Mouse (Mus musculus): Measurements from ENCODE around the gene Scarb2. TPM values are rescaled to one million over a fixed set of nuclear protein-coding genes. Genes with fewer than 3 reads are reported as not detected.
A peak's percentile ranks its signal among the peaks of the same experiment; 100 is the strongest.

Scarb2 gene
- total RNA-seq, 2 experiments from 2014 or later: 20.9 to 41.2 TPM

DNA sequence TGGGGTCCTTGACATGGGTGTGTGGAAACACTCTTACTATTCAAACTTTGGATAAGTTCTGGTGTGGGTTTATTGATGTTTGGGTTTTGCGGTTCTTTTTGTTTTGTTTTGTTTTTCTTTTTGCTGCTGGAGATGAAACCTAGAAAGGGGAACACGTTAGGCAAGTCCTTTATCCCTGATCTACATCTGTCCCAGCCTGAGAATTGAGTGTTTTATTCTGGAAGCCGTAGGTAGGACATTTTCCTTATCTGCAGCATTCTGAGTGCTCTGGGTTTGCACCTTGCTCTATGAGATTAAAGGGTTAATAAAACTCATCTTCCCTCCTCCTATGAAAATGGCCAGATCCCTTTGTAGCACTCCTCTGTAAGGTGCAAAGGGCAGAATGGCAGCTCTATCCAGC is 110.9 kb downstream of the Scarb2 start:
- no peak for ATAC-seq (replicated peaks; ENCODE audit: poor library complexity, severe bottlenecking)

DNA sequence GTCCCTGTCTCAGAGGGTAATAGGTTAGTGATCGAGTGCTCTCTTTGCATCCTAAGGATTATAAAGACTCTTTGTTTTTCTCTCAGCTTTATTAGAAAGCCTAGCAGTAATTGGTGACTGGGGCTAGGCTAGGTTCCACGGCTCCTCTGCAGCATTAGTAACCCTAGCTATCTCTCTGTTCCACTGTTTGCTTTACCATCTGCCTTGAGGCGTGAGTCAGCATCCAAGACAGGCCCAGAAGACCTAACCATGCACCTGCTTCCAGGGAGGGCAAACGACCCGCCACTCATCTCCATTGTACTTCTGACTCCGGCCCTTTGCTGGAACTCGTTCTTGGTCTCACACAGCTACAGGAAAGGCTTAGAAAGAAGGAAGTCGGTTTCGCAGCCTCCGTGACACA is 112.8 kb downstream of the Scarb2 start:
- peak; percentile 52 for ATAC-seq (replicated peaks; ENCODE audit: poor library complexity, severe bottlenecking)

DNA sequence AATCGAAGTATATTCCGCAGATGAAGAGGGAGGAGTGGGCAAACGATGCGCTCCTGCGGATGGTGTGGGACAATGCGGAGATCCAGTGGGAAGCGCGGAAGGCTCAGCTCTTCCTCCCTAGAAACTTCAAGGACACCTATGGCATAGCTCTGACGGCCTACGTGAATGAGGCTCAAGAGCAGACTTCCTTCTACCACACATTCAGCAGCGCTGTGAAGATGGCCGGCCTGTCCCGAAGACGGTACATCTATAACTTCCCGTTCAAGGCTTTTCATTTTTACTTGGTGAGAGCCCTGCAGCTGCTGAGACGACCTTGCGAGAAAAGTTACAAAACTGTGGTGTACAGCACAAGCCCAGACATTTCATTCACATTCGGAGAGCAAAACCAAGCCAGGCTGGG is 114.1 kb downstream of the Scarb2 start:
- peak; percentile 42 for ATAC-seq (replicated peaks; ENCODE audit: poor library complexity, severe bottlenecking)

Other genes starting within 250 kb of the Scarb2 start
- 5.8 and 17.9 TPM in 2 replicates for gene Naaa, start 228.7 kb downstream of the Scarb2 start, total RNA-seq (2014; fragmentation: Nextera tagmentation)
- gene Naaa, start 228.7 kb downstream of the Scarb2 start, total RNA-seq (2017): 7.2 and 11.9 TPM in 2 replicates
- 41.2 and 46.9 TPM in 2 replicates for gene Sdad1, start 196.4 kb downstream of the Scarb2 start, total RNA-seq (2014; fragmentation: Nextera tagmentation)
- gene Sdad1, start 196.4 kb downstream of the Scarb2 start, total RNA-seq (2017): 67.5 and 84.2 TPM in 2 replicates
- gene Cxcl9, start 178.8 kb downstream of the Scarb2 start, total RNA-seq (2014; fragmentation: Nextera tagmentation): not detected in 2 replicates
- gene Cxcl9, start 178.8 kb downstream of the Scarb2 start, total RNA-seq (2017): 0.22 and 0.52 TPM in 2 replicates
- gene Art3, start 175.0 kb downstream of the Scarb2 start, total RNA-seq (2014; fragmentation: Nextera tagmentation): 1.1 TPM in 1 of 2 replicates, not detected in the other
- gene Art3, start 175.0 kb downstream of the Scarb2 start, total RNA-seq (2017): 4.8 TPM in 1 of 2 replicates, not detected in the other
- gene Cxcl10, start 157.9 kb downstream of the Scarb2 start, total RNA-seq (2014; fragmentation: Nextera tagmentation): not detected in 2 replicates
- gene Cxcl10, start 157.9 kb downstream of the Scarb2 start, total RNA-seq (2017): 4.6 and 18.8 TPM in 2 replicates
- gene Nup54, start 71.6 kb downstream of the Scarb2 start, total RNA-seq (2014; fragmentation: Nextera tagmentation): 45.1 and 73.9 TPM in 2 replicates
- 82.6 and 103 TPM in 2 replicates for gene Nup54, start 71.6 kb downstream of the Scarb2 start, total RNA-seq (2017)
- gene Fam47e, start 48.2 kb upstream of the Scarb2 start, total RNA-seq (2014; fragmentation: Nextera tagmentation): not detected in 2 replicates
- gene Fam47e, start 48.2 kb upstream of the Scarb2 start, total RNA-seq (2017): not detected in 2 replicates
- gene Stbd1, start 96.2 kb upstream of the Scarb2 start, total RNA-seq (2014; fragmentation: Nextera tagmentation): 0.88 and 2.6 TPM in 2 replicates
- gene Stbd1, start 96.2 kb upstream of the Scarb2 start, total RNA-seq (2017): 0.78 TPM in 1 of 2 replicates, not detected in the other
- 0.58 and 3.1 TPM in 2 replicates for gene Ccdc158, start 168.4 kb upstream of the Scarb2 start, total RNA-seq (2014; fragmentation: Nextera tagmentation)
- 4.2 and 5.3 TPM in 2 replicates for gene Ccdc158, start 168.4 kb upstream of the Scarb2 start, total RNA-seq (2017)
- gene Shroom3, start 176.6 kb upstream of the Scarb2 start, total RNA-seq (2014; fragmentation: Nextera tagmentation): not detected in 2 replicates
- 0.09 TPM in 1 of 2 replicates, not detected in the other for gene Shroom3, start 176.6 kb upstream of the Scarb2 start, total RNA-seq (2017)